Mouse (Mus musculus) lung, postnatal 4 days (tissue): ENCODE measurements around the gene Myo10.

ENCODE experiments used
- DNase-seq, 2 experiments: peaks; one replicate each; pipeline ENCODE4 v3.0.0; 2021

Gene Myo10

DNA sequence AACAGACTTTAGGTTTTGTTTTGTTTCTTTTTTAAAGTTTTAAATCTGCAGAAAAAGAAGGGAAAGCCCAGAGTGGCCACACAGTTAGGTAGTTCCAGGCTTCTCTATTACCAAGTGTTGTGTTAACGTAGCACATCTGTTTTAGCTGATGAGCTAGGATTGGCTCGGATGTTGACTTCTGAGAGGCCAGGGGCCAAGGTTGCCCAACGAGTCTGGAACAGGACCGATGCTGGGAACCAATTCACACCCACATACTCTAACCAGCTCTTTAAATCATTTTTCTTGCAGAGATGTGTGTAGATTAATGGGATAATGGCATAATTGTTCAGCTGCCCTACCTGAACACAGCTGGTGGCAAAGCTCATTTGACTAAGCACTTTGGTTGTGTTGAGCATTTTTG is 1.8 kb upstream of the Myo10 start:
- peak in 1 of 2 experiments; percentile 73 for DNase-seq

DNA sequence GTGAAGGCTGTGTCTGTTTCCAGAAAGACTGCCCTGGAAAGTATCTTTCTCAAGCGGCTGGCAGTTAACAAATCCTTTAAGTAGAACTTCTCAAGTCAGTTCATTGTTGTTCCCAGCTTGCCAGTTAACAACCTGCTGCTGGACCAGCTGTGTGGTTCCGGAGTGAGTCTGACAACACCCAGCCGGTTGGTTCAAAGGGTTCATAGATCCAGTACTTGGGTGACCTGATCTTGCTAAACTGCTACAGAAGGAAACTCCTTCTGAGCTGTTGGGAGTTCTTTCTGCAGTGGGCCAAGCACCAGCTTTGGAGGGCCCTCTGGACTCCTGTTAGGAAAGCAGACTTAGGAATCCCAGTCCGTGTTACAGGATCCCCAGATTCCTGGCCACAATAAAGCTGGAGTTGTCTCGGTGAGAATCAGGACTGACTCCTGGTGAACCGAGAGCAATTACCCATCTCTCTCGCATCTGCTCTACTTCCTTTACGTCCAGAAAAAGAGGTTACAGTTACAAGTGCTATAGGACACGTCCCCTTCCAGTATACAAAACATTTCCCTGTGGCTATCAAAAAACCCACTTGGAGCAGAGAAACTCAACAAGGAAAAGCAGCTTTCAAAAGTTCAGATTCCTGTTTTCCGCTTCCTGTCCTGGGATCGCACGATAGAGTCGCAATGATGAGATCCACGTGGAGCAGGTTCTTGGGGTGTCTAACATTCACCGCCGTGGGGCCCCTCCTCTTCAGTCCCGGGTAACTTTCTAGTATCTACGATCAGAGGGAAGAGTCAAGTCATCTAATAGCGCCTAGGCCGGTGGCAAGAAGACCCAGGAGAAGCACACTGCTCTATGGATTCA is 750 bp upstream of the Myo10 start:
- DNase-seq: peak; percentile 56 to 83

DNA sequence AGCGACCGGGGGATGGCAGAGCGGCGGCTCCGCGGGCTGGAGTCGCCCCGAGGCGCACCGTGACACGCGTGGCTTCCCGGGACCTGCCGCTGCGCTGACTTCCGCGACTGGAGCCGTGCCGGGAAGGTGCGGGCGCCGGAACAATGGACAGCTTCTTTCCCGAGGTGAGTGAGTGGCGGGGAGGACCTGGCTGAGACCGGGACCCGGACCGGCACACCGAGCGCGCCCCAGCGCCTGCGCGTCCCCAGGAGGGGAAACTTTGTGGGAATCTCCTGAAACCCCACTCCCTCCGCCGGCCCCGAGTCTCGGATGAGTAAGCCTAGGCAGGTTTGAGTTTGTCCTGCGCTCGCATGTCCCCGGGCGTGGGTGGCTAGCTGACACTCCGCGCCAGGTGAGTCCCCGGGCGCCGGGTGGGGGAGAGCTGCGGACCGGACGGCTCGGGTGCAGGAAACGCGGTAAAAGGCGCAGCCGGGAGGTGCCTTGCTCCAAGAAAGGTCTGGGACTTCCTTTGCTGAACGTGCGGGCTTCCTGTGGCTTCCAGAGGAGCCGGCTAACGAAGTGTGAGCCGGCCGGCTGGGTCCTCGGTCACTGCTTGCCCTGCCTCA is 644 bp downstream of the Myo10 start:
- DNase-seq: peak; percentile 66 to 69

DNA sequence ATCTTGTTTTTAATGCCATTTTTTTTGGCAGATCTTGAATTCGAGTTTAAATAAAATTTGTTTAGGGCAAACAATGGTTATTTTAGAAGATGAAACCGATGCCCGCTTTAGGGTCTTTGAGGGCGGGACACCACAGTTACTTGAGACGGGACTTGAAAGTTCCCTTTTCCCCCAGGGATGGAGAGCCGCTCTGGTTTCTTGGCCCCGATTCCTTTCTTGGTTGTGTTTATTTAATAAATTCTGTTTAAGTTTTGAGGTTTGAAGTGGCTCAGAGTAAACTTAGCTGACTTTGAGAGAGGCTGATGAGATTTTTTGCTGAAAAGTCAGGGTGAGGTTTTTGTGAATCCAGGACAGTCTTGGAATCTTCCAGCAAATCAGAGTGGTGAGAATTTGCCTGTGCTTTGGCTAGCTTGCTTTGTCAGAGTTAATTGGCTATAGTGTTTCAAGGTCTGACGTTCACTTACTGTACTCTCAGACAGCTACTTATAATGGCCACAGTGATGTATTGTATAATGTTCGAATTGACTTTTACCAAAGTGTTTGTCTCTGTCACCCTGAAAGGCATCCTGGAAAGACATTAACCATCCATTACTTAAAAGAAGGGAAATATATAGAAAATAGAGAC is 1.3 kb downstream of the Myo10 start:
- no peak for DNase-seq

DNA sequence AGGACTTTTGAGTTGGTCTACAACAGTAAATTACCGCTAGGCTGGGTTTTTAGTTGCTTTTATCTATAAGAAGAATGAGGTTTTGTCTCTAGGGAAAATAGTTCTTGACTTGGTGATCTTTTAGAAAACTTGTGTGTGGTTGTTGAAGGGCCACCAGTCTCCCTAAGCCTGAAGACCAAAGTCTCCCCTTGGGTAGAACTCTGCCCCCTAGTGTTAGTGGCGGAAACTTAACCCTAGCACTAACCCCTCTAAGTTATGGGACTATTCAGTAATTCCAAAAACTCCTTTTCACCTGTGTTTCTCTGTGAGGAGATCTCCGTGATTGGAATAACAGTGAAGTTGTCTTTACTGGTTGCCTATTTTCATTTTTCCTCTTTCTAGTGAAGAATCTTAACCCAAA is 1.9 kb downstream of the Myo10 start:
- peak in 1 of 2 experiments; percentile 69 for DNase-seq

DNA sequence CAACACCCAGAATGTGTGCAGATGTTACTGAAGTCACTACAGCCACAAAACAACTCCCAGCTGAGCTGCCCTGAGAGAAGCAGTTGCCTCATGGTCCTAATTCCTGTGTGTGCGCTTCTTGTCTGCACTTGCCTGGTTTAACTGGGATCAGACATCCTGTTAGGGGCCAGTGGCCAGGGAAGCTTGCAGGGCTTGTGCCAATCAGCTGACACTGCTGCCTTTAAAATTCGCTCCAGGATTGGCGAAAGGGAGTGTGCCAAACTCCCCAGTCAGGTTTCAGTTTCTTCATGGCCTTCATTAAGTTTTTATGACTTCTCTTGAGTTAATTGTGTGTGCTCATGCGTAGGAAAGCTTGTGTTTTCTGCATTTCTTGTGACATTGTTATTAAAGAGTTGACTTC is 3.1 kb downstream of the Myo10 start:
- DNase-seq: no peak

DNA sequence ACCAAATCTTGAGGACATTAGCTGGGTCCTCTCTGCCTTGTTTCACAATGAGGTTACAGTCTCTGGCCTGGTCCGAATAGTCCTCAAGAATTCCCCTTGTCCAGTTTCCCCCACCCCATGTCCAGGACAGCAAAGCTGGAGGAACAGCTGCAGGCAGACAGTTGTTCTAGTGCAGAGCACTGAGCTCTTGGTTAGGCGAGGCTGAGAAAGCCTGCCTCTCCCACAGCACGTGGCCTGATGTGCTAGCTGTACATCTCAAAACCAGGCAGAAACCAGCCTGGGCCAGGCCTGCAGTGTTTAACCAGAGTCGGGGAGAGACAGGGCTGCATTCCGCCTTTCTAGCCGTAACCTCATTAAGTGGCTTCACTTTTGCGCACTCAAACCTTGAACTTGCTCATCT is 4.7 kb downstream of the Myo10 start:
- no peak for DNase-seq

DNA sequence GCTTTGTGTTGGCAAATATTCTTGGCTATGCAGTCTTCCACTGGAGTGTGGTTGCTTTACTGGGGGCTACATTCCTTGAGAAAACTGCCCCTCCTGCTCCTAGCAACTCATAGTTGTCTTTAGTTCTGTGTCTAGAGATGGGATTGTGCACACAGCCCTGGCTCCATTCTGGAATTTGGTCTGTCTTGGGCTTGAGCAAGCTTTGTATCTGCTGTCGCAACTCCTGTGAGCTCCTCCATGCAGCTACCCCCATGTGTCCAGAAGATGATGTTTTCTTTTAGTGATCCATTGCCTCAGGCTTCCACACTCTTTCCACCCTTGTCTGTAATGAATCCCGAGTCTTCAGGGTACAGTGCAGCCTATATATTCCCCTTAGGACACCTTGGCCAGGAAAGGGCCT is 5.9 kb downstream of the Myo10 start:
- DNase-seq: no peak

DNA sequence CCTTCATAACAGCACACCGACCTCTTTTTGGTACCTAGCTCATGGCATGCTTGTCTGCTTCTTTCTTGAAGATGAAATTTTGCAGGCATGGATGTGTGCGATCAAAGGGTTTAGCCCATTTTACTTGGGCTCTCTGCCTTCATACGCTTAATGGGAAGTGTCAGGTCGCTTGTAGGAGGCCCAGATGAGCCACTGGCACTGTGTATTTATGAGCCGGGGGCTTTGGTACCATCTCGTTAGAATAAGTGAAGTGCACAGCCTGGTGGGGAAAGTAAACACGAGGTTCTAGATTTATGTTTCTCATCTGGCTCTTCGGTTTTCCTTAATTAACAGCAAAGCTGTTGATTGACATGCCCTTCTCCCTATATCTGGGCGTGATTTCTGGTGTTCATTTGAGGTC is 8.4 kb downstream of the Myo10 start:
- DNase-seq: no peak

DNA sequence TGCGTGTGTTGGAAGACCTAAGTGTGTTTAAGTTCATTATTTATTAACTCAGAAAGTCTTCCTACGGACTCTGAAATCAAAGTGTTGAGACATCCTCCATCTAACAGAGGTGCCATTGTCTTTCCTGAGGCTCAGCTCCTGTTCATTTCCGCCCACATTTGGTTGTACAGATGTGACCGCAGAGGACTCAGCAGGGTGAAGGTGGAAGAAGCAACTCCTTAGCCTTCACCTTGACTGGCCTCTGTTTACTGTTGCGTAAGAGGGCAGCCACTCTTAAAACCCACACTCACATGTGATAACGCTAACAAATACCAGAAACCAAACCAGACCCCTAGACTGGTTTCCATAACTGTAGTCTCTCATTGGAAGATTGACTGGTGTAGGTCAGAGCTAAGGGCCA is 9.0 kb downstream of the Myo10 start:
- no peak for DNase-seq

DNA sequence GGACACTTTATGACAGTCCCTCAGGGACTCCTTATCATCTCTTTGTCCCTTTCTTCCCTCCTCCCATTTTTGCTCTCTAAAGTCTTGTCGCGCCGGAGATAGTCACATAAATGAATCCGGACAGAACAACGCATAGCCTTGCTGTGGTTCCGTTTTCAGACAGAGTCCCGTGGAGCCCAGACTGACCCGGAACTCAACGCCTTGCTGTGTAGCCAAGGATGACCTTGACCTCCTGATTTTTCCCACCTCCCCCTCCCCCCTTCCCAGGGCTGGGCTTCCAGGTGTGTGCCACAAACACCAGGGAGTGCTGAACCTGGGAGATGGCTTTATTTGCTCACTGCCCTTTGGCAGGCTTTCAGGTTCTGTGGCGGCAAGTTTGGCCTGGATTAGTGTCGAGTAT is 10.6 kb downstream of the Myo10 start:
- no peak for DNase-seq

DNA sequence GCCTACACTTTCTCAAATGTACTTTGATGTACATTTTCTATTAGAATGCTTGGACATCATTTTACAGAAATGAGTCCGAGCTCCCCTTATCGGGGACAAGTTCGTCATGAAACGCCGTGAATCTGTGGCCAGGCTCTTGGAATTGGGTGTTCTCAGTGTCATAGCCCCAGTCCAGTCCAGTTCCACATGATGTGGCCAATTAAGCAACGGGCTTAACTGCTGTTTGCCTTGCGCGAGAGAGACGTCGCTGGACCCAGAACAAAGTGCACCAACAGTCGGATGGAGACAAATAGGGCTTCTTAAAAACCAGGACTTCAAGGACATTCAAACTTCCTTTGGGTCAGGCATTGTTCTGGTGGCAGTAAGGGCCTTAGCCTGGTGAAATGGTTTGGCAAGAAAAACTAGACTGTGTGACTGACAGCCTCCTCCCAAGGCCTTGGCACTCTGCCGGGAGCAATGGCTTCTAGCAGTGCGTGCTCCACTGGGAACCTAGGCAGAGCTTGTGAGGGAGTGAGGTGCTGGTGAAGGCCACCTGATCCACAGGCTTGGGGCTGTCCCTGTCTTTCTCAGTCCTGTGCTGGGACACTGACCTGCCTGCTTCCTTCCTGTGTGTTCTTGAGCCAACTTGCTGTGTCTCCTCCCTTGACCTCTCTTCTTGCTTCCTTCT is 11.5 kb downstream of the Myo10 start:
- peak; percentile 66 to 75 for DNase-seq

DNA sequence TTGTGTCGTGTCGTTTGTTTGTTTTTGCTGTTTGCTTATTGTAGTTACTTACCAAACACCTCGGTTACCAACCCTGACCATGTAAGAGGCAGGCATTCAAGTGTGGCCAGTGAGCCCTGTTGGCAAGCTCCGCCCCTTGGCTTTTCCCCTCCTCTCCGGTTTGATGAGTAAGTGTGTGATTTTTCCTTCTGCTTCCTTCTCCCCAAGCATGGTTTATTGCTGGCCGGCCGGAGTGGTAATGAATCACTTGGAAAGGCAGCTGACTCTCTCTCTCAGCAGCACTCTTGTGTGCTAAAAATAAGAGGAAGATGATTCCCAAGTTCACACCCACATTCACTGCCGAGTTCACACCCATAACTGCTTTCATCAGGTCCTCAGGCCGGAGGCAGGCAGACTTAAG is 15.4 kb downstream of the Myo10 start:
- peak; percentile 57 to 58 for DNase-seq

DNA sequence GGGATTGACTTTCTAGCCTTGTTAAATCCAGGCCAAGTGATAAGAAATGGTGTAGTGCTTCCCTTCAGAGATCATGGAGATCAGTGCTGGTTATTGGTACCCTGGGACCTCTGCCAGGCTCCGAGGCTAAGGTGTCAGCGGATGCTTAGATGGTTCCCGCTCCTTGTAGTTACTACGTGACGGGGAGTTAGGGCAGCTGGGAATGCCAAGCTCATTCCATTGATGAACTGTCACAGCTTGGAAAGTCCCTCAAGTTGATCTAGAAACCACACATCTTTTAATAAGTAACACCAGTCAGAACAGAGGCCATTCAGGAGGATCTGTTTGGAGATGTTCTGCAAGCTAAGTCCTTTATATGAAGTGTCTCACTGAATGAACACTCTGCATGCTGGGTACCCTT is 16.9 kb downstream of the Myo10 start:
- DNase-seq: peak in 1 of 2 experiments; percentile 65

DNA sequence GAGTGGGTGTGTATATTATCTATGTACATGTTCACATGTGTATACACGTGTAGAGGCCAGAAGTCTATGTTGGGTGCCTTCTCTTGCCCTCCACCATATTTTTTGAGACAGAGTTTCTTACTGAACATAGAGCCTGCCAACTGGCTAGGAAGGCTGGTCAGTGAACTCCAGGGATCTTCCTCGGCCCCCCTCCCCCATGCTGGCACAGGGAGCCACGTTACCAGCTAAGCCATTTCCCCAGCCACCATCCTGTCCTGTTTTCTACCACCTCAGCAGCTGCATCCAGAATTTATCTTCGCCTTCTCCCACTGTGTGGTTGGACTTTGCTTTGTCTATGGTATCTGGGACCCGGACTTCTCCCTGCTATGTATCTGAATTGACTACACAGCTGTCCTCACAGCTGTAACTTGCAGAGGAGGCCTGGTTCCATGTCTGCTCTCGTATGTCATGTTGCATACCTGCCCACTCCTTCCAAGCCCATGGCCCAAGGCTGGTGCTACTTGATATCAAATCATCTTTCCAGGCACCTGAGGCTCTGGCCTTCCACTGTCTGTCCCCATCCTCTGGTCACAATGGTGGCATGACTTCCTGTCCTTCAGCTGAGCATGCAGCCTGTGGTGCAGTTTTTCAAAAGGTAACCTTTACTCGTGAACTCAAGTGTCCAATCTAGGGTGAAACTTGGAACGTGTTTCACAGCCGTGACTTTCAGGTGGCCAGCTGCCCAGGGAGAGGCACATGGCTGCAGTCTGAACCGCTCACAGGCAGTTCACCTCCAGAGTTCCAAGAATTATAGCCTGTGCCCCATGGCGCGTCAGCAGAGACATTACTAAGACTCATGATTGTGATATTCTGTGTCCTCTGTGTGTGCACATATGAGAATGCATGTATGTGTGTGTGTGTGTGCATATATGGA is 18.8 kb downstream of the Myo10 start:
- peak in 1 of 2 experiments; percentile 30 for DNase-seq

DNA sequence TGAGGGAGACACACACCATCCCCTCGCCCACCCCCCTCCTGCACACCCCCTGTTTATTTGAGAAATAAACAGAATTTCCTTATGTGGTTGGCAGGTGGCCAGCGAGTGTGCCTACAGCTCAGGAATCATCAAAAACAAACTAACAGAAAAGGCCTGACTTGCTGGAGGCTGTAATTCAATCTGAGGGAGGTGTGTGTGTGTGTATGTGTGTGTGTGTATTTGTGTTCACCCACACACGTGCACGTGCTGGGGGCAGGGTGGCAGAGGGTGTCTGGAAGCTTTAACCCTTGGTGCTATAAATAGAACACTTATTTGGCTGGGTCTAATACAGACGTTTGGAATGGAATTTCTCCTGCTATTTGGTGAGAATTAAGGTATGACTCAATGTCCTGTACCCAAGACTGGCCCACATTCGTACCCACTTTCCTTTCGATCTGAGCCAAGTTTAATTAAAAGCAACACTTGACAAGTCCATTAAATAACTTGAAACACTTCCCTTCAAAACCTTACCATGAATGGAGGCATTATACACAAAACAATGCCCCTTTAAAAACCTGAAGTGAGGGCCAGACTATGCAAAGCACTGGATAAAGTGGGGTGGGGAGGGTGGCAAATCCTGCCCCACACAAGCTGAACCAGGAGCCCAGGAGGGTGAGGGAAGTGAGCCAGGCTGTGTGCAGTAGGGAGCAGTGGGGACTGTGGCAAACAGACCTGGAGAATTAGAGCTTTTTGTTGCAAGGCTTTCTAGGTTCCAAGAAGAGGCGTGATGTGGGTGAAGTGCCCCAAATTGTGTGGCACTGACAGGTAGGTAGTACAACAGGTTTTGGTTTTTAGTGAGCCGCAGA is 20.1 kb downstream of the Myo10 start:
- DNase-seq: peak; percentile 37 to 47

DNA sequence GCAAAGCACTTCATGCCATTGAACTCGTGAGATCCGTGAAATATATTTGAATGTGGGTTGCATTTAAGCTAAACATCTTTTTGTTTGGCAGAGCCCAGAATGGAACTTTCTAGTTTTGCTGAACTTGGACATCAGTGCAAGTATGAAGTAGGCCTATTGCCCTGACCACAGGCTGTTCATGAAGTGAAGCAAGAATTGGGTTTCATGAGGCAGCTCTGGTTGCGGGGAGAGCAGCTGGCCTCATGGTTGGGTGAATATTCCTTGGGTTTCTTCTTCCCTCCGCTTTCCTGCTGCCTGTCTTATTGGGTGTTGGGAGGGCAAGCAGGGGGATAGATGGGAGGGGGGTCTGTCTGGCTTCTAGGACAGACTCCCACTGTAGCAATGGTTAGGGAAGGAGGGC is 23.5 kb downstream of the Myo10 start:
- DNase-seq: no peak

DNA sequence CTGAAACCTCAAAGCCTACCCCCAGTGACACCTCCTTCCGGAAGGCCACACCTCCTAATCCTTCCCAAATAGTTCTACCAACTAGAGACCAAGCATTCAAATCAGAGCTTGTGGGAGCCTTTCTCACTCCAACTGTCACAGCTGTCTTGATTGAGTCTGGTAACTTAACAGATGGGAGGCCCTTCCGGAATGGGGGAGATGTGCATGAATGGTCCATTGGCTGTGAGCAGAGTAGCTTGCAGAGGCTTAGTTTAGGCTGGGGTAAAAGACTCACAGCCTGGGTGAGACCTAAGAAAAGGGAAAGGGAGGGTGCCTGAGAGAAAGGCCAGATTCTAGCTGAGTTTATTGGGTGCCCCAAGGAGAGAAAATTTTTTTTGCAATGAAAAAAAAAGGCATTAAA is 26.0 kb downstream of the Myo10 start:
- no peak for DNase-seq

DNA sequence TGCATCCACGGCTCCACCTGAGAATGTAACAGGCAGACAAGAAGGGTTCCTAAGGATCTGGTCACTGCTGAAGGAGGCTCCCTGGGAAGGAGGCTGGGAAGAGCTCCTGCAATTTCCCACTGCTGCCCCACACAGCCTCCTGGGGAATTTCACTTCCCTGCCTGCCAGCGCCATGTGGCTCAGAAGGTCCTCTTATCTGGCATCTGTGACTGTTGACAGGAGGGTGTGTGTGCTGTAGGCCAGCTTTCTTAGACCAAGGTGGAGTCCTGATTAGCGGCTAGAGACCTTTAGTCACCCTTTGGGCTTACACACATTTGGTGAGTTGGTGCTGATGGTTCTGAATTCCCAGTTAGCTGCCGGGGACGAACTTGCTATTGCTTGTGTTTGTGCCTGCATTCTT is 28.0 kb downstream of the Myo10 start:
- no peak for DNase-seq

DNA sequence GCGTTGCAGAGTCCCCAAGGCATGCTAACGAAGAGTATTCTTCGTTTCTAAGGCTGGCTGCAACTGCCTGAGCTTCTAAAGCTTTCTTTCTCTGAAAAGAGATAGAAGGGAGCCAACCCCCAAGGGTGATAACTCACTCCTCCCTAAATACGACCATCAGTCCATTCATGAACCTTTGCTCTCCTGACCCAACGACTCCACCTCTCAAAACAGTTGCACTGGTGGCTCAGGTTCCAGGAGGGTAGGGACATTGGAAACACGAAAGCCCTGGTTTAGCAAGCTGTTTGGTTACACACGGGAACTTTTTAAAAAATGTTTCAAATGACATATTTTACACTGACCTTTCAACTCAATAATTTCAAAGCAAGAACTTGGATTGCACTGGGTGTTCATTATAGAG is 29.5 kb downstream of the Myo10 start:
- no peak for DNase-seq

DNA sequence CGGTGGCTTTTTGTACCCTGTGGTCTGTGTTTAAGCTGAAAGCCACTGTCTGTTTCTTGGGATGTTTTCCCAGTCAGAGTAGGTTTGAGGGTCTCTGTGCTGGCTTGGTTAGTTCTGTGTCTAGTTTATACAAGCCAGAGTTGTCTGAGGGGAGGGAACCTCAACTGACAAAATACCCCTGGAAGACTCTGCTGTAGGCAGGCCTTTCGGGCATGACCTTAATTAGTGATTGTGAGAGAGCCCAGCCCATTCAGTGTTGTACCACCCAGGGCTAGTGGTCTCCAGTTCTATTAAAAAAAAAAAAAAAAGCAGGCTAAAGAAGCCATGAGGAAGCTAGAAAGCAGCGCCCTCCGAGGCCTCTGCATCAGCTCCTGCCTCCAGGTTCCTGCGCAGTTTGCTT is 30.0 kb downstream of the Myo10 start:
- no peak for DNase-seq

DNA sequence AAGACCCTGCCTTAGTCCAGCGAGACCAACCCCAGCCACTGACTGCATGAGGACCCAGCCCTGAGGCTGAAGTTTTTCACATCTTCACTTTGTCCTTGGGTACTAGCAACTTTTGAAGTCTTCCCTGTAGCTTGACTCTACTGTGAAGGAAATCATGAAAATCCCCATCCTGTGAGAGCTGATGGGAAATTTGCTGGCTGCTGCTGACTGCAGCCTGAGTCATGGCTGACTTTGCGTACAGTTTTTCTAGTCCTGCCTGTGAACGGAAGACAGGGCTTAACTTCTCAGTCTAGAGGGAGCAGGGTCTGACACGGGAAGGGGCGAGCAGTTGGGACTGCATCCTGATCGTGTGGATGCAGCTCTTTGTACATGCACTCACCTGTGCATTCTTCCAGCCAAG is 30.6 kb downstream of the Myo10 start:
- no peak for DNase-seq
